Mouse (Mus musculus) mesoderm, embryonic 11.5 days (tissue): ENCODE data around the gene Taldo1.

Source experiments
- DNase-seq: peaks from one replicate; pipeline ENCODE4 v3.0.0-alpha.2; 2012; ENCODE audit warnings: low read depth, low spot score

Gene Taldo1

DNA sequence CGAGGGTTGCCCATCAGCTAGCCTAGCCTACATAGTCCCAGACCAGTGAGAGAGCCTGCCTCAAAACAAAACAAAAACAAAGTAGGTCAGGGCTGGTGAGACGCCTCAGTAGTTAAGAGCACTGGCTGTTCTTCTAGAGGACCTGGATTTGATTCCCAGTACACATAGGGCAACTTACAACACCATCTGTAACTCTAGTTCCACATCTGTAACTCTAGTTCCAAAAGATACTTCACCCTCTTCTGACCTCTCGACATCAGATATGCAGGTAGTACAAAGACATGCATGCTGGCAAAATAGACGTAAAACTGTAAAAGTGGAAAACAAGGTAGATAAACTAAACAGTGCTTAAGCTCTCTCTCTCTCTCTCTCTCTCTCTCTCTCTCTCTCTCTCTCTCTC lies 31.8 kb downstream of the Taldo1 start:
- DNase-seq = no peak

DNA sequence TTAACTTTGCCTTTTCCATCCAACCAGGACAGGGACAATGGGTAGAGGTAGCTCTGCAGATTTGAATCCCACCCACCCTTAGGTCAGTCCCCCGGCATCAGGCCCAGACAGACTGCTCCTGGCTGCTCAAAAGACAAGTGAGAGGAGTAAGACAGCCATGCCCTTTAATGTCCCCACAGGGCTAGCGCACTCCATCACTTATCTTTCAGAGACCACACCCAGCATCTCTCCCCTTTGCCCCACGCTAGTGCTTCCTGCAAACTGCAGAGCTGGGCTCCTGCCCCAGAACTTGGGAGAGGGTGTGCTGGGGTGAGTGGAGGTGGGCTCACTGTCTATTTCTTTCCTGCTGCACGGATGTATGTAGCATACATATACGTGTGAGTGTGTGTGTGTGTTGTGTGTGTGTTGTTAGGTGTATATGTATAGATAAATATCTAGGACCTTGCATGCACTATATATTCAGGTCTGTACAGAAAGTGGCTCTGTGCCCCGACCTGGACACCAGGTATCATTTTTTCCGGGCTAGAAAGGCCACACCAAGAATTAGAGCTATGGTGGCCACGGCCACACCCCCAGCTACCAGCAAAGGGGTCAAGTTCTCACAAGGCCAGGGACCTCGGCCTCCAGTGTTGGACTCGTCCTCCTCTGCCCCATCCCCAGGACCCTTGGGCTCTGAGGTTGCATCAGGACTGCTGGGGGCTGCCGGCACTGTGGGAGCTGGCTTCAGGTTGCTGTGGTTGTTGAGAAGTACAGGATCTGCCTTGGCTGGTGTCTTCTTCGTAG lies 35.1 kb downstream of the Taldo1 start:
- no peak for DNase-seq

DNA sequence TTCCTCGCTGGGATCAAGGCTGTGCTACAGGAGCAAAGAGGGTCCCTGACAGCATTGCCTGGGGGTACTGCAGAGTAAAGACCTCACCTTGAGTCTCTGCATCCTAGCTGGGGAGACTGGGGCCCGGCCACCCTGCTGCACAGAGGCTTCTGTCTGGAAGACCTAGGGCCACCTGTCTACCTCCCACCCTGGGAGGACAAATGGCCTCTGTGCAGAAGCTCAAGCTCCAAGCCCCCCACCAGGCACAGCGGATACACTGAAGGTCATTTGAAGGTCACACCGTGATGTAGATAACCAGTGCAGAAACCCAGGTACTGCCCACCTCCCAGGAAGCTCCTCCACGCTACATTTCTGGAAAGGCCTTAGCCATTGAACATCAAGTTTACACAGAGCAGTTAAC lies 36.7 kb downstream of the Taldo1 start:
- DNase-seq = no peak

- peak; percentile 82 for DNase-seq
Observed at GRCm38 (mm10) chr7:141429310-141429709, 37.3 kb downstream of the Taldo1 start, which contains the start of gene Cend1. Gene Cend1 (minus strand): TSS chr7:141429491.

GRCm38 (mm10) chr7:141429840-141430584 lies 38.0 kb downstream of the Taldo1 start:
- no peak for DNase-seq

GRCm38 (mm10) chr7:141430585-141431240 lies 38.7 kb downstream of the Taldo1 start:
- DNase-seq = no peak

DNA sequence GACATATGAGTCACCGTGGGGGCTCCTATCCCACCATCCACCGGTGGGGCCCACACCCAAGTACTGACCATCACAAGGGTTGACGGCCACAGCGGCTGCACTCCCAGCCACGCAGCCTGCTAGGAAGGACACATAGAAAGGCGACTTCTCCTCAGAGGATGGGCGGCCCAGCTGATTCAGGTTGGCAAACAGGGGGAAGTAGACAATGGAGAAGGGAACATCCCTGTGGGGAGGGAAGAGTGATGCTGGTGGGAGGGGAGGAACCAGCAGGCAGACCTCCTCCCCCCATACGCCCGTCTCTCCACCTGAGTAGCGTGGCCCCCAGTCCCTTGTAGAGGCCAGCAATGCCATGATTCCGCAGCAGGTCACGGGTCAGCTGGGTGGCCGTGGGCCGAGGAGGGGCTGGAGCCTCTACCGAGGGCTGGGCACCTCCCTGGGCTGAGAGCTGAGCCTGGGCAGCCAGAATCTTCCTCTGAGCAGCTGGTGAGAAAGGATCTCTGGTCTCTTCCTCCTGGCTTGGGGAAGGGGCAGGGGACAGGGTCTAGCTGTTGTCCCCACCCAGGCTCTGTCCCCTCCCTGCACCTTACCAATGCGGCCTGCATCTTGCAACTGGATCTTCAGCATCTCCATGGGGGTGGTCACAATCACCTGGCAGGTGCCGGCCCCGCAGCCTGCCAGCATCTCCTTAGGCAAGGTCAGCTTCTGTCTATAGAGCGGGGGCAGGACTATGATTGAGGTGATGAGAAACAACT lies 39.6 kb downstream of the Taldo1 start:
- no peak for DNase-seq

GRCm38 (mm10) chr7:141432186-141432611 lies 40.2 kb downstream of the Taldo1 start:
- DNase-seq = no peak

- DNase-seq = no peak
Observed at GRCm38 (mm10) chr7:141432741-141433516, 40.9 kb downstream of the Taldo1 start.

GRCm38 (mm10) chr7:141433517-141434400 lies 41.8 kb downstream of the Taldo1 start:
- no peak for DNase-seq

- DNase-seq = no peak
Observed at GRCm38 (mm10) chr7:141434464-141434863, 42.5 kb downstream of the Taldo1 start.

DNA sequence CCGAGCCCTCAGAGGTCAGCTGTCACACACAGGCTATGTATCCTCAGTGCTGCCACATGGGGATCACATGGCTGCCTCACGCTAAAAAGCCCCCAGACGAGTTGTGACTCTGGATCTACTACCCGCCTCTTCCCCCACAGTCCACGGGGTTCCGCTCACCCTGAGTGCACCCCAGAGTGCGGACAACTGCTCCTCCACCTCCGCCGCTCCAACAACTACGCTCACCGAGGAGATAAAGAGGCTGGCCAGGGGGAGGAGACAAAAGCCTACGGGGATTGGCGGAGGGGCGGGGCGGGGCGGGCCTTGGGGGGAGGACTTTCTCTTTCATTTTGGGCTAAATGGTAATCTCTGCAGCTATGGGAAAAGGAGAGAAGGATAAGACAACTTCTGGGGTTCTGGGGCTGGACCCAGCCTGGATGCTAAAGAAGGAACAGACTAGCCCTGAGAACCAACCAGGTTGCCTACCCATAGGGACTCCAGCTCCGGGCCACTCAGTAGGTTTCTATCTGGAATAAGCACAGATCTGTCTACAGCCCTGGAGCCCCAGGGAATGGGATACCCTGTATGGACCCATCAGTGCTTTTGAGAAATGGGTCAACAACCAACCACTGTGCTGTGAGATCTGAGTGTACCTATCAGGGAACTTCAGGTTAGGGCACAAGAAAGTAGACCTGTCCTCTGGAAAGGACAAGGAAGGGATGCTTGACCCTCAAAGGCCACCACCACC lies 43.3 kb downstream of the Taldo1 start:
- no peak for DNase-seq

DNA sequence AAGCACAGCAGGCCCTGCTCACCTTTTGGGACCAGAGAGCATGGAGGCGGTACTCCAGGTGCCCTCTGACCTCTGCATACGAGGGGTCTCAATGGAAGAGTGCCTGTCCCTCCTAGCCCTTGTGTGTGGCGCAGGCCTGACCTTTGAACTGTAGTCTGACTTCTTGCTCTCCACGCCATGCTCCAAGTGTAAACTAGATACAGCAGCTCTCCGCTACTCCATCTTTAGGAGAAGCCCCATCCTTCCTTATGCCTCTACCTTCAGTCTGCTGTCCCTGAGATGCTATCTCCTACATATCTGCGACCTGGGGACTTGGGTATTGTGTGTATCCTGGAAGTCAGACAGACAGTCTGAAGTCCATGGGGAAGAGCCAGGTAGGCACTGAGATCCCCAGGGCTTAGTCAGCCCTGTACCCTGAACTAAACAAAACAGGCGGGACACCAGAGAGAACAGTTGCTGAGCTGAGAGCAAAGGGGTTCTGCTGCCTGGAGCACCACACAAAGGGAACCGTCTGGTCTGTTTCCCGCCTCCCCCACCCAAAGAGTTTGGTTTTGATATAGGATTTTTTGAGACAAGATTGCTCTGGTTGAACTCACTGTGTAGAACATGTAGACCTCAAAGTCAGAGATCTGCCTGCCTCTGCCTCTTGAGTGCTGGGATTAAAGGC lies 44.0 kb downstream of the Taldo1 start:
- DNase-seq = no peak

- DNase-seq = no peak
Observed at GRCm38 (mm10) chr7:141436523-141436892, 44.5 kb downstream of the Taldo1 start.

DNA sequence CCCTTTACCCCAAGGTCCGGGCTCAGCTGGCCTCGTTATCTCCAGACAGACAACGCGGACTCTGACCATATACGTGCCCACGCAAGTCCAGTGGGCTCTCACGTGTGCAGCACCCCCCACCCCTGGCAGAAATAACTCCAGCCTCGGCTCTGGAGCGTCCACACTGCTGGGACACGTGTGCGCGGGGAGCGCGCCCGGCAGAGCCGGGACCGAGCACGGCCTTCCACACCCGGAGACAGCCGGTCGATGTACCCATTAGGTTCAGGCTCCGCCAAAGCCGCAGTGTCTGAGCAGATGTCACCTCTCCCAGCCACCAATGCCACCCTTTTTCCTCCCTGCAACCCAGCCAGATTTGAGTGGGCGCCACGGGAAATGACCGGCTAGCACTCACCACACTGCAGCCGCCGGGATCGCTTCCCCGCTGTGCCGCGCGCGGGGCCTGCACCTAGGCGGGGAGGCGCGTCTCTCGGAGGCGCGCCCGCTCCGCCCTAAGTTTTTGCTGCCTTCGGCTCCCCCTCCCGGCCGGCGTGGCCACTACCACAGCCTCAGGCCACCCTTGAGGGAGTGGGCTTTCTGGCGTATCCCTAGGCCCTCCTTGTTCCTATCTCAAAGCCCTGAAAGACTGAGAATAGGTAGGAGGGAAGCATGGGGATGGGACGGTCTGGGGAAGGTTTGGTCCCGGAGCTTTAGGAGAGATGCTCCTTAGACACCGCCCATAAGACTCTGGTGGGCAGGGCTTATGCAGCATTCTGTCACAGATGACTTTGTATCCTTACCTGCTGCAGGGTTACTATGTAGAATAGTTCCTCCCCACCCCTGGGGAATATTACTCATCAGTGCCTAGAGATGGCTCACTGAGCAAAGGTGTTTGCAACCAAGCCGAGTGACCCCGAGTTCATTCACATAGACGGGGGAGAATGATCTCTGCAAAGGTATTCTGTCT lies 45.5 kb downstream of the Taldo1 start, which contains the start of gene Slc25a22:
Gene Slc25a22 (minus strand): TSS at position 715 of the 943 bp plus-strand sequence.
- DNase-seq = peak; percentile 84

DNA sequence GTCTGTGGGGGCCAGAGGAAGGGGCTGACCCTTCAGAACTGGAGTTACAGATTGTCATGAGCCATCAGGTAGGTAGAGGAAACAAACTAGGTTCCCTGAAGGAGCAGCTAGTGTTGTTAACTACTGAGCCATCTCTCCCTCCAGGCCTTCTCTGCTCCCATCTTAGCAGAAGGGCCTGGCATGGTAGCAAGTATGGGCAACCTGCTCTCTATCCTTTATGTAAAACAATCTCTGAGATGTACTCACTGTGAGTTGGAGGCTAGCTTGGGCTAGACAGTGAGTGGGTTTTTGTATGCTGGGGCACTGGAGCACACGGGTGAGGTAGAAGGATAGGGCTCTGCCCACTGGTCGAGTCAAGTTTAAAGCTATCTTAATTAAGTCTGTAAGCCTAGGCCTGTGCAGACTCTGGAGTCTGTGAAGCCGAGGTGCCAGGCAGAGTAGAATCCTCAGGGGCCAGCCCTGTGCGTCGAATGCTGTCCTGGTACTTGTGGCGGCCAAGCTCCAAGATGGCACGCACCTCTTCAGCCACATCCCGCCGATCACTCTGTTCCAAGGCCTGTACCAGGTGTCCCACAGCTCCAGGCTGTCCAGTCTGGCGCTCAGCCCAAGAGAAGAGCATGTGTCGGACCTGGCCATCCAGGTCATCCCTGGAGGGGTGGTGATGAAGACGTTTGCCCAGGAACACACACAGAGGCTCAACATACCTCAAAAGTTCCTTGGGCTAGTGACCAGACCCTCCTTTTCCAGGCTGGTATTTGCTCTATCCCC lies 46.4 kb downstream of the Taldo1 start:
- DNase-seq = no peak
